ENCODE assay signal across 7 mouse cellular contexts in genomic region chr6:70386396-70386795, GRCm38 (mm10).
DNase-seq lines count a peak whose midpoint lies in the region; TF ChIP-seq lines count a peak whose summit lies in the region.
"Not testable (repeated sequence)": the region's sequence is repeated elsewhere in the genome, so short reads cannot be mapped to it uniquely, and the experiment has no call there.

No protein-coding gene starts in this region.

- not testable (repeated sequence) for H3K27ac ChIP-seq in ES-E14 (ENCODE audit: insufficient read depth, low read depth, low read length, poor library complexity, severe bottlenecking); left cerebral cortex, adult 2 months

- H3K4me1 ChIP-seq in ES-E14 (ENCODE audit: control insufficient read depth in 2 of 2, insufficient read depth in 2 of 2, low read length in 2 of 2, poor library complexity in 1 of 2): not testable (repeated sequence)

- intact Hi-C loops in left cerebral cortex, adult 2 months (cut with DNase I); left cerebral cortex, postnatal 25 days (cut with DNase I): not testable (repeated sequence)

- H3K9me3 ChIP-seq in ES-E14 (ENCODE audit: control insufficient read depth, insufficient read depth, low read depth, low read length): not testable (repeated sequence)

- H3K36me3 ChIP-seq in ES-E14 (ENCODE audit: control insufficient read depth, insufficient read depth, low read length, poor library complexity, severe bottlenecking); splenic B cell, adult 2 months (ENCODE audit: control insufficient read depth, insufficient read depth, low read length, poor library complexity, severe bottlenecking): not testable (repeated sequence)

- TF ChIP-seq CTCF in left cerebral cortex, adult 2 months (IDR thresholded peaks at IDR 0.05): not testable (repeated sequence)

- in situ Hi-C loops in ES-E14 (cut with MboI; ENCODE audit: low sequenced_read_pairs in 2 of 2, unreplicated experiment in 2 of 2): not testable (repeated sequence)

- not testable (repeated sequence) for H3K27me3 ChIP-seq in splenic B cell, adult 2 months (ENCODE audit: control insufficient read depth, insufficient read depth, low read length, poor library complexity, severe bottlenecking)

- H3K9ac ChIP-seq in ES-E14 (ENCODE audit: insufficient read depth, low read depth, low read length, poor library complexity, severe bottlenecking): not testable (repeated sequence)

- not testable (repeated sequence) for H3K4me3 ChIP-seq in ES-E14 (ENCODE audit: insufficient read depth in 1 of 2, low read depth in 1 of 2, low read length in 2 of 2, poor library complexity in 1 of 2, severe bottlenecking in 1 of 2); left cerebral cortex, adult 2 months

- DNase-seq in ES-E14 (ENCODE audit: low read depth, low spot score): not testable (repeated sequence)
- DNase-seq in frontal cortex, postnatal 36 days (ENCODE audit: low spot score in 2 of 2): peak; percentile 60 to 69
- DNase-seq in kidney, postnatal 4 days: peak; percentile 2 to 7
- peak; percentile 13 to 42 for DNase-seq in left cerebral cortex, adult 2 months (ENCODE audit: extremely low spot score in 1 of 2, low spot score in 2 of 2)
- DNase-seq in left cerebral cortex, postnatal 25 days (ENCODE audit: low spot score in 2 of 2): peak; percentile 10 to 90
- peak; percentile 5 for DNase-seq in right cerebral cortex, postnatal 14 days
- DNase-seq in splenic B cell, adult 2 months (ENCODE audit: low read depth, low spot score): peak; percentile 25

TF ChIP-seq in ES-E14, 5 proteins besides CTCF, POLR2A, EP300 and RAD21:
- TF ChIP-seq MAFK (IDR thresholded peaks at IDR 0.05; ENCODE audit: insufficient read depth, low read depth, low read length): 0 out of 2 replicates have a peak, but pooled peaks have one; percentile 11
